Comparison of ENCODE assay signal across 7 mouse cellular contexts in genomic region chr6:99069726-99070125, GRCm38 (mm10).
"Had no signal": no experiment of that assay in that cellular context is flagged by ENCODE, and none has a peak within 500 bp of the region (broad histone marks: within the 10 kb centered on the region; RNA-seq: fewer than 3 reads in every experiment).

No protein-coding gene starts in this region.

- DNase-seq: lung, adult 2 months; lung, postnatal 14 days; lung, postnatal 36 days; right cerebral cortex, postnatal 14 days; thymus, adult 2 months; thymus, postnatal 25 days; thymus, postnatal 4 days had no signal
